Mouse (Mus musculus) liver, embryonic 16.5 days (tissue): ENCODE data around the gene Mrpl41. TPM values are rescaled to one million over a fixed set of nuclear protein-coding genes. Genes with fewer than 3 reads are reported as not detected.
"Not testable (repeated sequence)": the region's sequence is repeated elsewhere in the genome, so short reads cannot be mapped to it uniquely, and the experiment has no call there.

Experiments
- ATAC-seq: fragments of 200-750 bp; cut with Nextera tagmentation; 2 replicates; pipeline ENCODE4 v1.8.0; 2017; ENCODE audit warnings: low read depth, mild to moderate bottlenecking, moderate number of reproducible peaks, moderate library complexity
- H3K27ac ChIP-seq: fragments of 300-500 bp; sonication (generic); 2 replicates; pipeline ENCODE4 v1.5.1; 2014; ENCODE audit warnings: mild to moderate bottlenecking, low read length
- H3K27me3 ChIP-seq: fragments of 300-500 bp; sonication (generic); 2 replicates; pipeline ENCODE4 v1.6.1; 2014; ENCODE audit warnings: low read depth, low read length, mixed read lengths; ENCODE audit not compliant: control insufficient read depth, insufficient read depth
- H3K36me3 ChIP-seq: fragments of 300-500 bp; sonication (generic); 2 replicates; pipeline ENCODE4 v1.6.1; 2014; ENCODE audit warnings: mild to moderate bottlenecking; ENCODE audit not compliant: control insufficient read depth, insufficient read depth
- H3K4me1 ChIP-seq: fragments of 300-500 bp; sonication (generic); 2 replicates; pipeline ENCODE4 v1.6.1; 2014; ENCODE audit warnings: low read depth, low read length, mixed read lengths; ENCODE audit not compliant: control insufficient read depth
- H3K4me2 ChIP-seq: fragments of 300-500 bp; sonication (generic); 2 replicates; pipeline ENCODE4 v1.6.1; 2014; ENCODE audit warnings: low read depth, low read length, mixed read lengths
- H3K4me3 ChIP-seq: fragments of 300-500 bp; sonication (generic); 2 replicates; pipeline ENCODE4 v1.5.1; 2014; ENCODE audit warnings: low read depth, mild to moderate bottlenecking, low read length
- H3K9ac ChIP-seq: fragments of 300-500 bp; sonication (generic); 2 replicates; pipeline ENCODE4 v1.6.1; 2014; ENCODE audit warnings: low read depth, low read length
- H3K9me3 ChIP-seq: fragments of 300-500 bp; sonication (generic); replicated peaks from 2 replicates; pipeline ENCODE4 v1.6.1; 2016; ENCODE audit warnings: low read length; ENCODE audit not compliant: control insufficient read depth
- WGBS: fragments of 180-500 bp; shearing (Covaris S2); extraction: QIAGEN DNeasy Blood & Tissue Kit; methylation state at CpG from one replicate; pipeline ENCODE4 v1.1.7; 2014; ENCODE audit not compliant: insufficient replicate concordance; 5-methylcytosine and 5-hydroxymethylcytosine counted together
- polyA plus RNA-seq: library from polyadenylated mRNA; unstranded; fragments of >200 nt; fragmentation: Nextera tagmentation; extraction: Ambion mirVana; gene quantifications from 2 replicates; pipeline ENCODE4 v1.2.1, GENCODE M21; 2015

Mrpl41 gene
- polyA plus RNA-seq, 1 experiment from 2014 or later: 56.6 TPM

DNA sequence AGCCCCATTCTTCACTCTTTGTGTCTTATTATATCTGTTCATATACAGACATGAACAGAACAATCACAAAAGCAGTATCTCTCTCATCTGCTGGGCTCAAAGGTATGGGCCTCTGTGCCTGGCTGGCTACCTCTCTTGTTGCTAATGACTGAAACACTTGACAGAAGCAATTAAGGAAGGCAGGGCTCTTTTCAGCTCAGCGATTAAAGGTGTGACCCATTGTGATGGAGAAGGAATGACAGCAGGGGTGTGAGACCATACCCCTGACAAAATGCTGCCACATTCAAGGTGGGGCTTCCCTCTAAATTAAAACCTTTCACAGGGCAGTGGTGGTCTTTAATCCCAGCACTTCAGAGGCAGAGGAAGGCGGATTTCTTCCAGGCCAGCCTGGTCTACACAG, 12.9 kb upstream of the Mrpl41 start:
- Histone ChIP-seq H3K4me3 (no peak overlapping the region), H3K9me3 (no peaks in the 10 kb centered on the region), H3K4me2 (no peak overlapping the region), H3K27me3 (no peaks in the 10 kb centered on the region), H3K4me1 (no peaks in the 10 kb centered on the region), H3K9ac (no peak overlapping the region), H3K27ac (no peak overlapping the region), H3K36me3 (peaks cover 10% of the 10 kb centered on the region)
- no peak for ATAC-seq
- 61% methylated on average over 2 of the region's 2 CpGs for WGBS

DNA sequence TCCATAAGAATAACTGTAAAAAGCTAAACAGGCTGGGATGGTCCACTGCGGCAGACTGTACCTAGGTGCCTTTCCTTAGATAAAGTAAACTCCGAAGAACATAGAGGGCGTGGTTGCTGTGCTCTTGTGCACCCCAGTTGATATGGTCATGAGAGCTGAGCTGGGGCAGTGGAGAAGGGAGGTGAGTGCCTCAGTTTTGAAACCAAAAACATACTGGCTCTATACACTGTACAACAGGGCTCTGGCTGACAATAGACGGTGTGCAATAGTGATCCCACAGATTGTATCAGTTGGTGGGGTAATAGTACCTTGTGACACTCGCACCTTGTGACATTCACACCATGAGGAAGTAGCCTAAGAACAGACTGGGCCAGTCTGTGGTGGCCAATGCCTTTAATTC, 2.1 kb upstream of the Mrpl41 start:
- Histone ChIP-seq H3K36me3 (peaks cover 12% of the 10 kb centered on the region), H3K9me3 (no peaks in the 10 kb centered on the region), H3K4me2 (peak overlapping the region; percentile 100), H3K4me1 (peaks cover 32% of the 10 kb centered on the region), H3K9ac (peak overlapping the region; percentile 84), H3K4me3 (peak overlapping the region; percentile 90), H3K27ac (peak overlapping the region; percentile 91), H3K27me3 (no peaks in the 10 kb centered on the region)
- WGBS: 27% methylated on average over 5 of the region's 5 CpGs
- peak; percentile 44 for ATAC-seq

- Histone ChIP-seq H3K4me1 (peaks cover 32% of the 10 kb centered on the region), H3K4me3 (peak within 1 kb of the TSS; percentile 90), H3K27ac (peak within 1 kb of the TSS; percentile 91), H3K27me3 (no peaks in the 10 kb centered on the region), H3K9me3 (no peaks in the 10 kb centered on the region), H3K9ac (peak within 1 kb of the TSS; percentile 84), H3K4me2 (peak within 1 kb of the TSS; percentile 100), H3K36me3 (peaks cover 9% of the 10 kb centered on the region)
- under 1% methylated on average over 16 of the region's 16 CpGs for WGBS
- ATAC-seq: peak; percentile 62
Observed at GRCm38 (mm10) chr2:24975704-24976297, 903 bp upstream of the Mrpl41 start, which contains the start of gene Pnpla7. Gene Pnpla7, plus strand, starts transcription at chr2:24976033.

DNA sequence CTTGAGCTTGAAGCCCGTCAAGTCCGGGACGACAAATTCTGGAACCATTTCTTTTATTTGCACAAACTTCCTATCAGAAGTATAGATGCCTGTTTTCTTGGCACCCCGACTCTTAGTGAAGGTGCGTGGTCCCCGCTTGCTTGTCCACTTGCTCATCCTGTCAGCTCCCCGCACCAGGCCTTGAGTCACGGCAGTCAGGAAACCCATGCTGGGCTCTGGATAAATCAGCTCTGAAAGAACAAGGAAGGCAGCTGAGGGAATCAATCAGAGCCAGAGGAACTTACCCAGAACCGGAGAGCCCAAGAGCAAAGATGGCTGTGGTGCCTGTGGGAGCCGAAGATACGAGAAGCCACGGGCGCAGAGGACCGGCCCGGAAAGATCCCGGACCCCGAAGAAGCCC, 446 bp downstream of the Mrpl41 start:
- Histone ChIP-seq H3K9ac (peak overlapping the region; percentile 84), H3K4me3 (peak overlapping the region; percentile 90), H3K4me2 (peak overlapping the region; percentile 82), H3K27ac (peak overlapping the region; percentile 86), H3K4me1 (peaks cover 32% of the 10 kb centered on the region)
- H3K27me3 ChIP-seq, H3K9me3 ChIP-seq, H3K36me3 ChIP-seq, ATAC-seq: not testable (repeated sequence)
- WGBS: under 1% methylated on average over 17 of the region's 17 CpGs

- Histone ChIP-seq H3K4me3 (no peak overlapping the region), H3K9ac (no peak overlapping the region), H3K36me3 (peaks cover 20% of the 10 kb centered on the region), H3K27me3 (no peaks in the 10 kb centered on the region), H3K9me3 (no peaks in the 10 kb centered on the region), H3K4me1 (peaks cover 10% of the 10 kb centered on the region), H3K27ac (no peak overlapping the region), H3K4me2 (no peak overlapping the region)
- WGBS: 62% methylated on average over 4 of the region's 4 CpGs
- no peak for ATAC-seq
Observed at GRCm38 (mm10) chr2:24970386-24970785, 4.5 kb downstream of the Mrpl41 start.

GRCm38 (mm10) chr2:24962304-24963000, 12.4 kb downstream of the Mrpl41 start, which contains the start of gene Dph7:
Gene Dph7, plus strand, starts transcription at chr2:24962400.
- Histone ChIP-seq H3K27ac (peak within 1 kb of the TSS; percentile 39; the same call in 1 of the 2 replicates), H3K27me3 (no peaks in the 10 kb centered on the region), H3K9me3 (no peaks in the 10 kb centered on the region), H3K4me1 (peaks cover 9% of the 10 kb centered on the region), H3K36me3 (peaks cover 30% of the 10 kb centered on the region), H3K4me3 (peak within 1 kb of the TSS; percentile 83), H3K4me2 (peak within 1 kb of the TSS; percentile 79), H3K9ac (peak within 1 kb of the TSS; percentile 83)
- under 1% methylated on average over 28 of the region's 28 CpGs for WGBS
- peak; percentile 86 for ATAC-seq

- ATAC-seq: no peak
- Histone ChIP-seq H3K27me3 (no peaks in the 10 kb centered on the region), H3K36me3 (peaks cover 27% of the 10 kb centered on the region), H3K4me3 (no peak overlapping the region), H3K9ac (no peak overlapping the region), H3K27ac (no peak overlapping the region), H3K4me2 (no peak overlapping the region), H3K9me3 (no peaks in the 10 kb centered on the region), H3K4me1 (peaks cover 9% of the 10 kb centered on the region)
- 45% methylated on average over 3 of the region's 3 CpGs for WGBS
Observed at GRCm38 (mm10) chr2:24960910-24961309, 14.0 kb downstream of the Mrpl41 start.

- H3K9me3 ChIP-seq: no peaks in the 10 kb centered on the region
- H3K4me3 ChIP-seq: no peak overlapping the region; the same call in 1 of the 2 replicates
- peaks cover 23% of the 10 kb centered on the region for H3K36me3 ChIP-seq
- peak overlapping the region; percentile 30 for H3K4me2 ChIP-seq
- H3K27me3 ChIP-seq: no peaks in the 10 kb centered on the region
- WGBS: 29% methylated on average over 4 of the region's 4 CpGs
- H3K4me1 ChIP-seq: peaks cover 34% of the 10 kb centered on the region
- peak overlapping the region; percentile 74 for H3K27ac ChIP-seq
- H3K9ac ChIP-seq: peak overlapping the region; percentile 22; the same call in 1 of the 2 replicates
- no peak for ATAC-seq
Observed at GRCm38 (mm10) chr2:24952537-24953055, 22.3 kb downstream of the Mrpl41 start.

- ATAC-seq: no peak; the same call in 1 of the 2 replicates
- under 1% methylated on average over 31 of the region's 31 CpGs for WGBS
- peaks cover 34% of the 10 kb centered on the region for H3K4me1 ChIP-seq
Observed at GRCm38 (mm10) chr2:24950189-24950535, 24.7 kb downstream of the Mrpl41 start.

More at GRCm38 (mm10) chr2:24950189-24950535, 24.7 kb downstream of the Mrpl41 start:
- Histone ChIP-seq H3K27ac (peak overlapping the region; percentile 79), H3K9me3 (no peaks in the 10 kb centered on the region), H3K9ac (peak overlapping the region; percentile 89), H3K27me3 (no peaks in the 10 kb centered on the region), H3K36me3 (peaks cover 18% of the 10 kb centered on the region), H3K4me2 (peak overlapping the region; percentile 99), H3K4me3 (peak overlapping the region; percentile 91)
